13 mouse cellular contexts compared by ENCODE assay signal in genomic region chr2:112259241-112259962, GRCm38 (mm10). TPM values are rescaled to one million over a fixed set of nuclear protein-coding genes. Genes with fewer than 3 reads are reported as not detected.
A peak's percentile ranks its signal among the peaks of the same experiment; 100 is the strongest.
DNase-seq lines count a peak whose midpoint lies in the region; ATAC-seq and TF ChIP-seq lines count a peak whose summit lies in the region.
"Had no signal": no experiment of that assay in that cellular context is flagged by ENCODE, and none has a peak within 500 bp of the region (broad histone marks: within the 10 kb centered on the region; RNA-seq: fewer than 3 reads in every experiment).

Gene Nutm1, minus strand, starts transcription at chr2:112259291.

- no peak within 1 kb of the TSS for H3K27ac ChIP-seq in intestine, postnatal 0 days (ENCODE audit: low read depth, low read length)
- H3K27ac ChIP-seq in intestine, embryonic 16.5 days (ENCODE audit: low read length), result no peak within 1 kb of the TSS
- no peak within 1 kb of the TSS for H3K27ac ChIP-seq in testis, adult 2 months (ENCODE audit: control insufficient read depth, insufficient read depth, low read depth, low read length)
- H3K27ac ChIP-seq in stomach, postnatal 0 days (replicated peaks), result no peak within 1 kb of the TSS

- H3K36me3 ChIP-seq in intestine, postnatal 0 days (ENCODE audit: control insufficient read depth, insufficient read depth), result no peaks in the 10 kb centered on the region
- no peaks in the 10 kb centered on the region for H3K36me3 ChIP-seq in intestine, embryonic 16.5 days (ENCODE audit: control insufficient read depth, insufficient read depth, low read length)
- no peaks in the 10 kb centered on the region for H3K36me3 ChIP-seq in testis, adult 2 months (ENCODE audit: control insufficient read depth, insufficient read depth, low read length)
- H3K36me3 ChIP-seq in stomach, postnatal 0 days (ENCODE audit: control insufficient read depth, insufficient read depth, low read length), result no peaks in the 10 kb centered on the region

- 65% methylated on average over 10 of the region's 10 CpGs for WGBS in intestine, postnatal 0 days
- WGBS in intestine, embryonic 16.5 days, result 73% methylated on average over 10 of the region's 10 CpGs
- 63% methylated on average over 10 of the region's 10 CpGs for WGBS in stomach, postnatal 0 days

- no peaks in the 10 kb centered on the region for H3K4me1 ChIP-seq in intestine, postnatal 0 days (replicated peaks; ENCODE audit: control insufficient read depth, insufficient read depth, low read length)
- peaks cover 7% of the 10 kb centered on the region for H3K4me1 ChIP-seq in intestine, embryonic 16.5 days (ENCODE audit: control insufficient read depth, insufficient read depth, low read length)
- H3K4me1 ChIP-seq in testis, adult 2 months (ENCODE audit: control insufficient read depth, insufficient read depth, low read length), result peaks cover 13% of the 10 kb centered on the region
- no peaks in the 10 kb centered on the region for H3K4me1 ChIP-seq in stomach, postnatal 0 days (replicated peaks; ENCODE audit: control insufficient read depth, insufficient read depth)

- no peak for DNase-seq in testis, postnatal 10 days (ENCODE audit: low spot score)
- peak; percentile 30 for DNase-seq in gastrocnemius, postnatal 10 days
- DNase-seq in stomach, postnatal 0 days (ENCODE audit: low spot score), result no peak
- DNase-seq in urinary bladder, postnatal 10 days (ENCODE audit: low spot score), result no peak
- DNase-seq in layer of hippocampus, postnatal 36 days, result no peak
- DNase-seq: kidney, adult 11 months had no signal

- ATAC-seq in intestine, postnatal 0 days, result no peak
- ATAC-seq in intestine, embryonic 16.5 days, result no peak
- no peak for ATAC-seq in stomach, postnatal 0 days (ENCODE audit: low FRiP score, low TSS enrichment)

- H3K9me3 ChIP-seq in intestine, postnatal 0 days (ENCODE audit: control insufficient read depth), result no peaks in the 10 kb centered on the region
- no peaks in the 10 kb centered on the region for H3K9me3 ChIP-seq in intestine, embryonic 16.5 days (ENCODE audit: control insufficient read depth, low read length)
- H3K9me3 ChIP-seq in stomach, postnatal 0 days (ENCODE audit: control insufficient read depth, low read length), result no peaks in the 10 kb centered on the region

- no peak for TF ChIP-seq EP300 in stomach, postnatal 0 days (optimal IDR thresholded peaks at IDR 0.05)

- H3K9ac ChIP-seq in intestine, postnatal 0 days (ENCODE audit: low read depth, low read length), result no peak within 1 kb of the TSS
- no peak within 1 kb of the TSS for H3K9ac ChIP-seq in intestine, embryonic 16.5 days (ENCODE audit: low read depth, low read length)
- H3K9ac ChIP-seq in stomach, postnatal 0 days (ENCODE audit: low read length), result no peak within 1 kb of the TSS

- no peak for TF ChIP-seq POLR2A in testis, adult 2 months (IDR thresholded peaks at IDR 0.05; ENCODE audit: control insufficient read depth, low read depth, low read length)

- no peaks in the 10 kb centered on the region for H3K27me3 ChIP-seq in intestine, postnatal 0 days (replicated peaks; ENCODE audit: control insufficient read depth, insufficient read depth, low read length)
- no peaks in the 10 kb centered on the region for H3K27me3 ChIP-seq in intestine, embryonic 16.5 days (replicated peaks; ENCODE audit: control insufficient read depth, insufficient read depth, low read length)
- H3K27me3 ChIP-seq in testis, adult 2 months (ENCODE audit: control insufficient read depth, insufficient read depth, low read length), result no peaks in the 10 kb centered on the region
- H3K27me3 ChIP-seq in stomach, postnatal 0 days (ENCODE audit: control insufficient read depth, insufficient read depth, low read length), result no peaks in the 10 kb centered on the region

- H3K4me2 ChIP-seq in intestine, postnatal 0 days (replicated peaks; ENCODE audit: low read depth), result no peak within 1 kb of the TSS
- no peak within 1 kb of the TSS for H3K4me2 ChIP-seq in intestine, embryonic 16.5 days (ENCODE audit: low read depth, low read length)
- no peak within 1 kb of the TSS for H3K4me2 ChIP-seq in stomach, postnatal 0 days (replicated peaks; ENCODE audit: low read depth)

- no peak within 1 kb of the TSS for H3K4me3 ChIP-seq in intestine, postnatal 0 days (ENCODE audit: low read depth, low read length)
- H3K4me3 ChIP-seq in intestine, embryonic 16.5 days (ENCODE audit: low read length), result no peak within 1 kb of the TSS
- peak within 1 kb of the TSS; percentile 65 for H3K4me3 ChIP-seq in testis, adult 2 months (ENCODE audit: control insufficient read depth, low read depth, low read length)
- H3K4me3 ChIP-seq in stomach, postnatal 0 days (ENCODE audit: low read depth, low read length), result no peak within 1 kb of the TSS

- TF ChIP-seq CTCF in intestine, postnatal 0 days (IDR thresholded peaks at IDR 0.05; ENCODE audit: low read depth), result peak; percentile 61
- TF ChIP-seq CTCF in testis, adult 2 months (IDR thresholded peaks at IDR 0.05; ENCODE audit: control insufficient read depth, insufficient read depth, insufficient replicate concordance, low read depth, low read length), result no peak
- peak; percentile 65 for TF ChIP-seq CTCF in stomach, postnatal 0 days (IDR thresholded peaks at IDR 0.05; ENCODE audit: low read depth)

RNA-seq across cellular contexts. Expression of gene Nutm1, which starts in this region (rescaled TPM):
- 0.03 TPM in 1 of 2 replicates, not detected in the other for polyA plus RNA-seq in intestine, postnatal 0 days (2015; fragmentation: Nextera tagmentation; extraction: Ambion mirVana)
- 0.04 TPM in 1 of 2 replicates, not detected in the other for polyA plus RNA-seq in intestine, embryonic 16.5 days (2015; fragmentation: Nextera tagmentation; extraction: Ambion mirVana)
- 22.6 and 23.7 TPM in 2 replicates for polyA plus RNA-seq in testis, adult 2 months (2012; rRNA removed)
- not detected for total RNA-seq in gastrocnemius, postnatal 10 days (2021)
- polyA plus RNA-seq in stomach, postnatal 0 days (2015; fragmentation: Nextera tagmentation; extraction: Ambion mirVana), result 0.06 and 0.10 TPM in 2 replicates
- total RNA-seq in layer of hippocampus, postnatal 36 days (2021), result not detected
- total RNA-seq: adrenal gland, postnatal 4 days had no signal
- polyA plus RNA-seq: frontal cortex, adult 2 months; heart, embryonic 16.5 days; liver, embryonic 16.5 days had no signal

Comparison
In these comparisons a context has a peak if more than half of its experiments do, and no peak if none do; other contexts are left out.
1. RNA of gene Nutm1 (polyA plus RNA-seq): 22.6 to 23.7 TPM in testis, adult 2 months; 0.06 to 0.10 TPM in stomach, postnatal 0 days, 0.04 TPM in intestine, embryonic 16.5 days and 0.03 TPM in intestine, postnatal 0 days; every median in the first group is over 10 times any median in the second.
2. Peak in DNase-seq in gastrocnemius, postnatal 10 days; RNA of the gene not detected or under 1 TPM.